Mouse (Mus musculus) cerebellum, postnatal 25 days (tissue): Measurements from ENCODE around the gene Sync.

Source experiments
- DNase-seq, 2 experiments: peaks; one replicate each; pipeline ENCODE4 v3.0.0; 2021; ENCODE audit warnings: mixed read lengths in 2 of 2

Gene Sync

DNA sequence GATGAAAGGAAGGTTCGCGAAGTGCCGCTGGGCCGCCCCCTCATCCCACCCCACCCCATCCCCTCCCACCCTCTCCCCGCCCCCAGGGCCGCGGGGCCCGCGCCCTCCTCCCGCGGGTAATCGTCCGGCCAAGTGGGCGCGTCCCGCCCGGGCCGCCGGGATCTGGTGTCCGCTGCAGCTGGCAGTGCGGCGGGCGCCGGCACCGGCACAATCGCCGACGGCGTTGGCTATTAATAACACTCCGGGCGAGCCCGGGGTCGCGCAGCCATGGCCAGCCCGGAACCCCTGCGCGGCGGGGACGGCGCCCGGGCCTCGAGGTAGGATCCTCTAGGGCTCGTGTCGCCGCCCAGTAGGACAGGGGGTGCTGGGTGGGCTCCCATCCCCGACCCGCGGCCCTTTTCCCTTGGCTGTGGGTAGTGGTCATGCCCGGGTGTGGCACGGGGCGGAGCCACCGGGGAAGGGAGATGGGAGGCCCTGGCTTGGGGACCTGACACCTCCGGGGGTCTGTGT is at the start of gene Sync:
TSS of gene Sync (plus strand) at position 146 of the 510 bp plus-strand sequence.
- peak; percentile 27 to 56 for DNase-seq

DNA sequence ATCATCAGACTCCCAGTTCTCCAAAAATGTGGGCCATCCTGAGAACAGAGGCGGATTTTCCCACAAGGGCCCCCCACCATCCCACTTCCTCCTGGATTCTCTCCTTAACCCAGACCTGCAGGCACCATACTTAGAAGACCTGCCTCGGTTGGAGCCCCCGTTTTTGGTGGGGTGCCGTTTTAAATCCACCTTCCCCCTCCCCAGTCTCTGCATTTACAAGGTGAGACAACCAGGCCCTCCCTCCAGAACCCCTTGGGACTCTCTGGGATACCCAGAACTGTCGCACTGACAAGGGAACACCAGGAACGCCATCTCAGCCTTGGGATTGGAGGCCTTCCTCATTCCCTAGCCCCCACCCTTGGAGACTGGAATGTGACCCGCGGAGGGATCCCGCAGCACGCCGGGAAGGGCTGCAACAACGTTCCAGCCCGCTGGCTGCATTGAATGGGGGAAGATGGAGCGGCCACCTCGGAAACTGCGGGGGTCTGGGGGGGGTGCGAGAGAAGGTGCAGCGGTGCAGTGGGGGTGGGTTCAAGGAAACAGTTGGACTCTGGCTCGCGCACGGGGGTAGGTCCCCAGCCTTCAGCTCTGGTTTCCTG is 49.5 kb upstream of the Sync start:
- DNase-seq, result peak in 1 of 2 experiments; percentile 61

DNA sequence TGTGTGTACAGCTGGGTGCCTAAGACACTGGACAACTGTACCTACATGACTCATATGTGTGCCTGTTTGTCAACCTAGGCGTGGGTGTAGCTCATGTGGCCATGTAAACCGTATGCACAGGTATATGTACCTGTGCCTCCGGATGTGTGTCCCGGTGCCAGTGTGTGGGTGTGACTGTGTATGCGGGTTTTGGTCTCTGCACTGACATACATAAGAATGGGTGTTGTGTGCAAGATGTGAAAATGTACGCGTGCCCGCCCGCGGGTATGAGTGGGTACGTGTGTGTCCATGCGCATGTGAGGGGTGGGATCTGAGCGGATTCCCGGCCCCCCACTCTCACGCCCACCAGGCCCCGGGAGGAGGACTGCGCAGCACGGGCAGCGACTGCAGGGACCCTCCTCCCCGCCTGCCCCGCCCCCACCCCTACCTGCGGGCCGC is 48.8 kb upstream of the Sync start:
- DNase-seq, result peak in 1 of 2 experiments; percentile 53

DNA sequence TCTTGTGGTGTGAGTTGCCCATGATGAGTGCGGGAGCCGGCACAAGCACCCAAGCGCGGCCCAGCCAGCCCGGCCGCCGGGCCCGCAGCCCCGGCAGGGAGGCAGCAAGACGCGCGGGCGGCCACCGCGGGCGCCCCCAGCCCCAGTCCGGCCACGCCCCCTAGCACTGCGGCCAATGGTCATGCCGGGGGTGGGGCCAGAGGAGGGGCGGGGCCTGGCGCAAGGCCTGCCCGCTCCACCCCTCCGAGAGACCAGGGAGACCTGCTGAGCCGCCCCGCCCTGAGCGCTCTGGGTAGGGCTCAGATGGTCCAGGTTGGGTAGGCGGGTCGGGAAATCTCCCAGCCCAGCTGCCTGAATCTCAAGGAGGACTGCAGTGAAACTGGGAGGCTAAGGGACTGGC is 48.3 kb upstream of the Sync start:
- peak; percentile 85 to 91 for DNase-seq

DNA sequence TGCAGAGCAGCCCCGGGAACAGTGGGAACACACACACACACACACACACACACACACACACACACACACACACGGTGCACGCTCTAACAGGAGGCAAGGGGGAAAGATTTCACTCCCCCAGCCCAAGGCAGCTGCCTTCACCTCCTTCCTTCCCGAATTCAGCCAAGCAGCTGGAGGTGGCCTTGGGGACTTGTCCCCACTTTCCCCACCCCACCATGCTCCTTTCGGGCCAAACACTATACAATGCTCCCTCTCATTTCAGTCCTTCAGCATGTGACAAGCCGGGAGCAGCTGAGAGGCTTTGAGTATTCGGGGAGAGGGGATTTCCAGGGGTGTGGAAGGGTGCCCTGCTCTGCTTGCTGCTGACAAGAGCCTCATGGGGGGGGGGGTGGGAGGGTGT is 45.5 kb upstream of the Sync start:
- DNase-seq, result no peak

DNA sequence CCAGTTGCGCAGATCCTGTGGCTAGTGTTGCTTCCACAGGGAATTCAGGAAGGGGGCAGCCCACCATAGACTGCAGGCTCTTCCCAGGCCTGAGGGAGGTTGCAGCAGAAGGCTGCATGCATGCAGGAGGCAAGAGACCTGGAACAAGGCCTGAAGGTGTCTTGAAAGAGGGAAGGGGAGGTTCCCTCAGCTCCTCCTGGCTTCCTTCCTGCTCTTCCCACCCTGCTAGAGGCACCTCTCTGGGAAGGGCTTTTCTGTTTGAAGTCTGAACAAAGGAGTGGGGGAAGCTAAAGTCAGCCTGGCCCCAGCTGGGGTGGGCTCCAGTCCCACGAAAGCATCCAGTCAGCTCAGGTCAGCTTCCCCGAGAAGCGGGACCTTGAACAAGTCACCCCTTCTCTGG is 45.1 kb upstream of the Sync start:
- no peak for DNase-seq

DNA sequence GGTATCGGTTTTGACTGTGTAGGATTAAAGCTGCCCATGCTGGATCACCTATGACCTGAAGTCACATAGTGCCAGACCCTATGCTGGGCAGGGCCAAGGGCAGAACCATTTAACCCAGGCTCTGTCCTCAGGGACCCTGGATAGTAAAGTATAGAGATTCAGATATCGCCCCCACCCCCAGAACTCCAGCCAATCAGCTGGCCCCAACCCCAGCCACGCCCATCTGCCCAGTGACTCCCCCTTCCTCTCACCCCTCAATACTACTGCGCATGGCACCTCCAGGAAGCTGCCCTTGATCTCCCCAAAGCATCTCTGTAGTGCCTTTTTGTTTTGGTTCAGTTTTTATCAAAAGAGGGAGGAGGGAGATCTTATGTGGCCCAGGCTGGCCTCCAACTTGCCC is 44.7 kb upstream of the Sync start:
- no peak for DNase-seq

DNA sequence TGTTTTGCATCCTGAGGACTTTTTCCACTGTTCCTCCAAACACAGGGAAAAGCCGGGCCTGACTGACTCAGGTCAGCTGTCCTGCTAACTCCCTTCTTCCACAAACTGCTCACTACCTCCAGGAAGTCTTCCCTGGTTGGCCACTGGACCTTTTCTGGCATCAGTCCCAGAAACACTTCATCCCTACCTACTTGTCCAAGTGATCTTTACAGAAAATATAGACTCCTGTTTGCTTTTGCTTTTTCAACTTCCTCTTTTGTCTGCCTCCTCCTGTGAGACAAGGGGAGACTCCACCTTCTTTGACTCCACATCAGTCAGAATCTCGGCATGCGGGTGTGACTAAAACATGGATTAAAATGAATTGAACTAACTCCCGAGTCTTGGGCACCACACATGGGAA is 42.6 kb upstream of the Sync start:
- DNase-seq, result no peak

DNA sequence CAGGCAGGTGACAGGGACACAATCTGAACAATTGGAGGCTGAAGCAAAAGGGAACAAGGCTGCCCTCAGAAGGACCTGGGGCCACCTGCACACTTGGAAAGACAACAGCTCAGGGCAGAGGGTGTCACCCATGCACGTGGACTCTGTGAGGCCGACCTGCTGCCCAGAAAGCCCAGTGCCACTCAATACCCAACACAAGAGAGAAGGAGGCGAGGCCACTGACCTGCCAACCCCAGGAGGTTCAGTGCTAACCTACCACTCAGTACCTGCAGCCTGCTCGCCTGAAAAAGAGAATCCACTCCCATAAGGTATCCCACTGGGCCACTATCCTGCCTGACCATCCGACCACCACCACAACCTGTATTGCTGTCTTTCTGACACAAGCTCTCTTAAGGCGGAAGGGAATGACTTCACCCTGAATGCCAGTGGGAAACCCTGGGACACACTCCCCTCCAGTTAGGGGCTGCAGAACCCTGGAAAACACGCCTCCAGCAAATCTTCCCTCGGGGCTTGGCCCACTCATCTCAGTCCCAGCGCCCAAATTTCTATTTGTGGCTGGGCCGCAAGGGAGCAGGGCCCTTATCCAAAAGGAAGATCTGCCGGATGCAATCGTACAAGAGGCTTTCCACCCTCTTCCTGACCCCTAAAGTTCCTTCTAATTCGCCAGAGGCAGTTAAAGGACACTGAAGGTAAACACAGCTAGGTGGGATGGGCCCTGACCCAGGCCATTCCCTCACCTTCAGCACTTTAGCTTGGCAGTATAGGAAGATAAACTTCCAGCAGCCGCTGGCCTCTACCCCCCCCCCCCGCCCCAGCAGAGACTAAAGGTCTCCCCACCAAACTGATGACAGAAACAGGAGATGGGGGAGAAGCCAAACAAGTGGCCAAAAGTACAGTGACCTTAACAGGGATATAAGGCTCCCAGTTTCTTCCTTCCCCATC is 40.8 kb upstream of the Sync start:
- no peak for DNase-seq

DNA sequence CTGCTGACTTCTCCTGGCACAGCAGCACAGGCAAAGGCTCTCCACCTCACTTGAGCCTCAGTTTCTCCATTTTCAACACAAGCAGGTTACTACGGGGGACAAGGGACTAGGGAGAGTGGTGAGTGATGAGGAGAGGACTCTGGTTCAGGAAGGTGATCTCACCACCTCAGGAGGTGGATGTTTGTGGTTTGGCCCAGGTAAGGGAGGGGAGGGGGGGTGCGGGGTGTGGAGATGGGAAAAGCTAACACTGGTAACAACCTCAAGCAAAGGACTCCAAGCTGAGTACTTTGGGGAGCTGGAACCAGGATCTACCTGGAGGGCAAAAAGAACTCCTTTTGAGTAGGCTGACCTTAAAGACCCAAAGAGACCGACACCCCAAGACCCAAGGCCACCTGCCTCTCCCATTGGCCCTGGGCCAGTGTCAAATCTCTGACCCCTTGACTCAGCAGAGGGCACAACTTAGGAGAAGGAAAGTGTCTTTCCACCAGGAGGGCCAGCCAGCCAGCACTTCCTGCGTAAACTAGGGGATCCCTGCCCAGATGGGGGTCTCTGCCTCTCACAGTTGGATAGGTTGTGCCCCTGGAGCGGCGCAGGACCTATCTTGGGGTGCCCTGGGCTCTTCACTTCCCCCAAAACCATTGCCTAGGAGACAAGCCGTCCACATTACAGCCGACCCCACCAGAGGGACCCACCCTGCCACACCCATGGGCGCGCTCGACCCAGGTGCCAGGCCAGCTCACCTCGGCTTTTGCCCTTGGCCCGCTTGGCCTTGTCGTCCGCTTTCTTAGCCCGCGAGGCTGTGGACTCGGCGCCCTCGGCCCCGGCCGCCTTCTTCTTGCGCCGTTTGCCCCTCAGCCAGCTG is 39.8 kb upstream of the Sync start:
- peak in 1 of 2 experiments; percentile 43 for DNase-seq

DNA sequence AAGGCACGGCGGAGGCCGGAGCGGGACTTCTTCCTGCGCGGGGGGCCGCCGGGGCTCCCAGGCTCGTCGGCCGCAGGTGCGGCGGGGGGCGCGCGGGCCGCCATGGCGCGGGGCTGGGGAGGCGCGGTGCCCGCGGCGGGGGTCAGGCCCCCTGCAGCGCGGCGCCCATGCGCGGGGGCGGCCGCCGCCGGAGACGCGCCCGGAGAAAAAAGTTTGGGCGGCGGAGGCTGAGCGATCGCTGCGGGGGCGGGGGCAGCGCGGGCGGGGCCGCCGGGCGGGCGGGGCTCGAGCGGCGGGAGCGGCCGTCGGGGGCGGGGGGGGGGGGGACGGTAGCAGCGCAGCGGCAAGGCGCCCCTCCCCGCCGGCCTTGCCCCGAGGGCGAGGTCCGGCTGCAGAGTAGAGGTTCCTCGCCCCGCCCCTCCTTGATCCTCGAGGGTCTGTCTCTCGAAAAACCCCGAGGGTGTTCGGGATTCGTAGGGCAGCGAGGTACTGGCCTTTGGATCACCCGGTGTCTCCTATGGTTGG is 39.1 kb upstream of the Sync start:
- no peak for DNase-seq

DNA sequence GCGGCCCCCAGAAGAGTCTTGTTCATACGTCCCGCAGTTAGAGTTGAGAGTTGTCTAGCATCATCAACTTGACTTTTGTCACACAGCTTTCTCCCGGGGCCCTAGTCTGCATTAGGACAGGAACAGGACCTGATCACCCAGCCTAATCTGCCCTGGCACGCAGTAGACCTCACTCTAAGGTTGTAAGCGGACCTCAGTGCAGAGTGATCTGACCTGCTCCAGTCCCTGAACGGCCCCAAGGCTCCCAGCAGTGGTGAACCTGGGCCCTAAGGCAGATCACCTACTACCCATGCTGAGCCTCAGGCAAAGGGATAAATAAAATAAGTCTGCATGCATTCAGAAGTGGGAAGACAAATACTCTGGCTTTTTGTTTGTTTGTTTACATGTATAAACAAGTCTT is 38.1 kb upstream of the Sync start:
- DNase-seq, result no peak

DNA sequence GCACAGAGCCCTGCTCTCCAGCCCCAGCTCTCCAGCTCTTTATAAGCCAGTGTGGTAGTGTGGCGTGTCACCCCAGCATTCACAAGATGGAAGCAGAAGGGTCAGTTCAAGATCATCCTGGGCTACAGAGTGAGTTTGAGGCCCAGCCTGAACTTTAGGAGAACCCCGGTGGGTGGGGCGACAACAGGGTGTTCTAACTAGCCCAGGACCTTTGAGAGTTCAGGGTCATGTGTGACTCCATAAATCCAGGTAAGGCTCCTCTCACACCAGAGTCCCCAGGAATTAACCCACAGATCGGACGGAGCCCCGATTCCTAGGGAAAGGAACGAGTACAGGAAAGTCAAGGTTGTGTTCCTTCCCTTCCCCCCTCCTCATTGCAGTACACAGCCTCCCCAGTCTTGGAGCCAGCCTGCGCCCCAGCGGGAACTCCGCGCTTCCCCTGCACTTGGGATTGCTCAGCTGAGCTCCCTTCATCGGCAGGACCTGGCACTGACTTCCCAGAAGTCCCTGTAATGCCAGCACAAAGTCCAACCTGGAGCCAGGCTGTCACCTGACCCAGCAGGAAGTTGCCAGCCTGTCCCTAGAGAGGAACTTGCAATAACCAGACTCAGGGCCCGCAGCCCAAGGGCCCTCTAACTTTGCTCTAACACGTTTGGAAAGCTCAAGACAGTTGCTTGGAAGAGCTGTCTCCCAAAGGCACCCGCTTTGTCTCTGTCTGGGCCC is 36.5 kb upstream of the Sync start:
- peak; percentile 67 to 76 for DNase-seq

DNA sequence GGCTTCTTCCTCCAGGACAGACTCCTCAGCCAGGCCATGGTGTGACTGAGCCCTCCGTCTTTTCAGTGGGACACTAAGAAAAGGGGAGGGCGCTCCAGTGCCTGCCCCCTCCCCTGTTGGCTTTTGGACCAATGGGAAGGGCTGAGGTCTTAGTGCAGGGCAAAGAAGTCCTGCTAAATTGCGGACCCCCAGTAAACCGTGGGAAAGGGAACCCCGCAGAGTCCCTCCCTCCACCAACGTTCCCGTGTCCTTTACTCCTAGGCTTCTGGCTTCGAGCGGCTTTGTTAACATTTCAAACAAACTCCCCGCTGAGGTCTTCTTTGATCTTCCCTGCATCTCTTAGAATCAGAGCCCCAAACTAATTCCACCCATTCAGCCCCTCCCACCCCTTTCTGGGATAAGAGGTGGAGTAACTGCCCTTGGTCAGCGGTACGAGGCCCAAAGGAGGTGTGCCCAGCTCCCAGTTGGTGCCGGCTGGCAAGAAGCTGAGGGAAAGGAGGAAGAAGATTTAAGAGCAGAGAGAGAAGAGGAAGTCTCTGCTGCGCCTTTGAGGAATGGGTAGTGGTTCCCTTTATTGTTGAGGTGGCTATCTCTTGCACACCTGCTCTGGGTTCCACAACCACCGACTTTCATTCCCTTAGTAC is 35.8 kb upstream of the Sync start:
- DNase-seq, result no peak

DNA sequence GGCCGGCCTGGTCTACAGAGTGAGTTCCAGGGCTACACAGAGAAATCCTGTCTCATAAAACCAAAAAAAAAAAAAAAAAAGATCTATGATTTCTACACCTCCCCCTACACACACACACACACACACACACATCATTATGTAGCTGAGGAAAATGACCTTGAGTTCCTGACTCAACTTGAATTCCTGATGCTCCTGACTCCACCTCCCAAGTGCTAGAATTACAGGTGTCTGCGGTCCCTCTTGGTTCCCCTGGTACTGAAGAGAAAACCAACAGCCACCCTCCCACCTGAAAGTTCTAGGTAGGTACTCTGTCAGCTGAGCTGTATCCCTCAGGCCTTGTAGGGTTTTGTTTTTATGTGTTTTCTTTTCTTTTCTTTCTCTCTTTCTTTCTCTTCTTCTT is 34.9 kb upstream of the Sync start:
- no peak for DNase-seq

DNA sequence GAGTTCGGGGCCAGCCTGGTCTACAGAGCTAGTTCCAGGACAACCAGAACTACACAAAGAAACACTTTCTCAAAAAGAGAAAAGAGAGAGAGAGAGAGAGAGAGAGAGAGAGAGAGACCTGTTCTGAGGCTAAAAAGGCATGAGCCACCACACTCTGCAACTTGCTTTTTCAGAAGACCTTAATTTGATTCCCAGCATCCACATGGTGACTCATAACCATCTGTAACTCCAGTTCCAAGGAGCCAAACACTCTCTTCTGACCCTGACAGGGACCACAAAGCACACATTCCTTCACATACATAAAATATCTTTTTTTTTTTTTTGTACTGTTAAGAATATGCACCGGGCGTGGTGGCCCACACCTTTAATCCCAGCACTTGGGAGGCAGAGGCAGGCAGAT is 32.8 kb upstream of the Sync start:
- no peak for DNase-seq

DNA sequence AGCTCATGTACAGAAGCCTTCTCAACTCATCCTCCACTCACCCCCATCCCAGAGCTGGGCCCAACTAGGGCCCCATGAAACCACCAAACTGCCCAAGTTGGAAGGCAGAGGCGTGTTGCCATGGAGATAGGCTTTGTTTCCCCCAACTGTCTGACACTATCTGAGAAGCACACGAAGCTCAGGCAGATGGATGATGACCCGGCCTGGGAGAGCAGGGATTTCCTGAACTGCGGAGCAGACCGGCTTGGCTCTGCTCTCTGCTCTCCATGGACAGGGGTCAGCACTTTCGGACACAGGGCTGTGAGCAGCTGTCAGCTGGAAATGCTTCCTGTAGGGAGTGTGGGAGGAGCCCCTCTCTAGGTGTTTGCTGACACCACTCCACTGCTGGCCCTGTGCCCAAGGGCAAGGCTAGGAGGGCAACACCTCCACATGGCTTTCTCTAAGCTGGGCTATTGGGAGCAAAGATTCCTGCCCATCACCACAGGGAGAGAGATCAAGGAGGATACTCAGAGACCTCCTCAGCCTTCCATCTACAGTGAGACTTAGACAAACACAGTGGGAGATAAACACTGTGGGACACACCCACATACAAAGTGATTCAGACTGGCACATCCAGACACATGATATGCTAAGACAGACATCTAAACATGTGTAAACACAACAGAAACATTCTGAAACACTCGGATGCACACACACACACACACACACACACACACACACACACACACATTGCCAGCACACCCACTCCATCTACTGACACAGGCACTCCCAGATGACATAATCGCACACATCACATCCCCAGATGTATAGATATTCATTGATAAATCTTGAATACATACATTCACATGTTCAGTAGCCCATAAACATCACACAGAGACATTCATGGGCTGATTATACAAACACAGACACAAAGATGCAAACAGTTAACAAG is 30.7 kb upstream of the Sync start:
- no peak for DNase-seq

DNA sequence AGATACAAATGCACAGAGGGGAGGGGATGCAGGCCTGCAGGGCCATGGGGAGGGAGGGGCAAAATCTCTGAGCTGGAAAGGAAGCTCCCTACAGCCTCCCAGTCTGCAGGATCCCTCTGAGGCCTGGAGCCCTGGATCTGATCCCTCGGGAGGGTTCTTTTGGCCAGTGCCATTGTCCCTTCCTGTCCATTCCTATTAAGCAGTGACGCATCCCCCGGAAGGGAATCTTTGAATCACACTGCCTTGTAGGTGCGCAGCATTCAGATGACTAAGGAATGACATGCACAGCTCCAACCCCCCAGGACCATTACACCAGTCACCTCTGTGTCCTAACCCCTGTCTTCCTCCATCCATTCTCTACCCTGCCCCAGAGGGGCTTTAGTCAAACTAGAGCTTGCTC is 28.3 kb upstream of the Sync start:
- DNase-seq, result no peak

DNA sequence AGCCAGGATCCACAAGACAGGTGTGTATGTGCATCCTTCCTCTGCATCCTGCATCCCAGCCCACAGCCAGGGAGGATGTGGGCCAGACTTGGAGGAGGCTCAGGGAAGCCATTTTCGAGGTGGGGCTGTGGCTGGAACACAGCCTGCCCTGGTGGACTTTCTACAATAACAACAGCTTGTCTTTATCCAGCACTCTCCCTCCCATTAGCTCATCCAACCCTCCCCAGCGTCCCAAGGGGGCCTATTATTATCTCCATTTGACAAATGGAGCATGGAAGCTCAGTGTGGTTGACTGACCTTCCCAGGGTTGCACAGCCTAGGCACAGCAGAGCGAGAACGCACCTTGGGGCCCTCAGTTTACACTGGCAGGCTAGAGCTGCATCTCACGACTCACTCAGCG is 26.7 kb upstream of the Sync start:
- no peak for DNase-seq

DNA sequence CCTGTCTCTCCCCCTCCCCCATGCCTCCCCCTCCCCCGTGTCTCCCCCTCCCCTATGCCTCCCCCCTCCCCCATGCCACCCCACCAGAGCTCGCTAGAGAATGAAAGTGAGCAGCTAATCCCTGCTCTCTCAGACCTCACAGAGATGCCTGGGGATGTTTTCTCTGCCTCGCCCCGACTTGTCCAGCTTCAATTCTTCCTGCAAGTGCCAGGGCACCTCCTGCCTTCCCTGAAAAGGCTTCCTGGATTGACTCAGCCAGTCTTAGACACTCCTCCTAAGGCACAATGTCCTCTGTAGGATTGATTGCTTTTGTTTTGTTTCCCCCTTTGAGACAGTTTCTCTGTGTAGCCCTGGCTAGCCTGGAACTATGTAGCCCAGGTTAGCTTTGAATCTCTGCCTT is 26.2 kb upstream of the Sync start, which contains the start of gene C77080:
TSS of gene C77080 (minus strand) at position 209 of the 400 bp plus-strand sequence.
- DNase-seq, result no peak
